Mouse (Mus musculus): ENCODE data around the gene Ctnnal1. TPM values are rescaled to one million over a fixed set of nuclear protein-coding genes. Genes with fewer than 3 reads are reported as not detected.

Gene Ctnnal1
- total and polyA plus RNA-seq, 3 experiments: 3.3 to 5.2 (median 4.2) TPM

DNA sequence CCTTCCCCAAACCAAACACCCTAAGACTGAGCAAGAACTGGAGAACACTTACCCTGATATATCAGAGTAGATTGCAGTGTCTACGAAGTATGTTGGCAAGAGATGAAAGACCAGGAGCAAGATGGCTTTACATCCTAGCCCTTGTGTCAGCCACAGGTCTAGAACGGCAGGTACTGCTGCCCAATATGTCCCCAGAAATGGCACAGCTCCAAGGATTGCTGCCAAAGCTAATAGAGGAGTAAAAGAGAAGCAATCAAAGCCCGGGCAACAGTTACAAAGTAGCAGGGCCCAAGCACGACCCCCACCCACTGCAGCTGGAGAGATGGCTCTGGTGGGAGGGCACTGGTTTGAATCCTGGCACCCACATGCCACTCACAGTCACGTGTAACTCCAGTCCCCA is 23.5 kb upstream of the Ctnnal1 start:
- no peak for TF ChIP-seq TCF12 (IDR thresholded peaks at IDR 0.05; ENCODE audit: low read depth, low read length)
- no peaks in the 10 kb centered on the region for H3K9me3 ChIP-seq (replicated peaks; ENCODE audit: low read length)
- H3K4me3 ChIP-seq (replicated peaks in 1 of 3; ENCODE audit: low read depth in 2 of 3, low read length in 2 of 3, poor library complexity in 1 of 3): no peak overlapping the region
- H3K4me2 ChIP-seq (ENCODE audit: insufficient read depth, low read depth, poor library complexity, severe bottlenecking): no peak overlapping the region
- no peaks in the 10 kb centered on the region for H3K79me2 ChIP-seq (replicated peaks; ENCODE audit: control insufficient read depth, extremely low read depth, insufficient read depth, poor library complexity, severe bottlenecking)
- H3K4me1 ChIP-seq (ENCODE audit: control insufficient read depth in 1 of 2, insufficient read depth in 2 of 2): peaks cover 2 to 20% of the 10 kb centered on the region in 2 experiments; a peak in 3 of 4 replicates
- no peak for DNase-seq (ENCODE audit: extremely low read depth)
- H3K27me3 ChIP-seq (replicated peaks): no peaks in the 10 kb centered on the region
- H3K27ac ChIP-seq (ENCODE audit: insufficient read depth, low read depth): no peak overlapping the region
- in situ Hi-C loops (cut with MboI; ENCODE audit: low pct_ligation_motif_present, low pct_unique_long_range_greater_than_20kb, low sequenced_read_pairs) (no loop called here), dilution Hi-C loops (cut with MboI; ENCODE audit: extremely low pct_ligation_motif_present, extremely low pct_unique_long_range_greater_than_20kb, low sequenced_read_pairs) (no loop called here)
- H3K9ac ChIP-seq (ENCODE audit: insufficient read depth, low read depth): no peak overlapping the region
- peaks cover 26 to 61% of the 10 kb centered on the region in 2 experiments for H3K36me3 ChIP-seq (replicated peaks in 1 of 2; ENCODE audit: control insufficient read depth in 1 of 2, insufficient read depth in 1 of 2, low read length in 1 of 2)

DNA sequence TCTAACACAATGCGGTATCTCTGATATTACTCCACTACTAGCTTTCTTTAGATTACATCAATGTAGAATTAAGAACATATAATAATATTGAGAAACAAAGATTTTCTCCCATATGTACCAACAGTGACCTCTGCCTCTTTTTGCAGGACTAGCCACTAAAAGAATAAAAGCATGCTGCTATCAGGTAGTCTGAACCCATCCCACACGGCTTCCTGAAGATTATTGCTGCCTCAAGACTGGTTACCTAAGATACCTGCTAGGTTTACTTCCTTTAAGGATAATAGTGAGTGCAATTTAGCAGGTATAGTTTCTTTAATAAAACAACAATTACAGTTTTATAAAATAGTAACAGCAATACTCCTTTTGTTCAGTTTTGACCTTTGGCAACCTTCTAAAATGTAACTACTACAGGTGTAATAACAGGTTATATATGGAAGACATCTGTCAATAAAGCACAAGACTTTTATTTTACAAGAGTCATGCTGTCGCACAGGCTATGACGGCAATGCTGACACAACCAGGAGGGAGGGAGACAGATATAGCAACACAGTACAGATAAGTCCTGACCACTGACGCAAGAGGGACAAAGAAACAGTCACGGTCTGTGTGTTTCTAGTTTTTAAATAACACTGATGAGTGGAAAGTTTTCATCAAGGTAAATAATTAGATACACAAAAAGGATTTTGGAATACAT is 21.4 kb upstream of the Ctnnal1 start:
- no peaks in the 10 kb centered on the region for H3K79me2 ChIP-seq (replicated peaks; ENCODE audit: control insufficient read depth, extremely low read depth, insufficient read depth, poor library complexity, severe bottlenecking)
- H3K9ac ChIP-seq (ENCODE audit: insufficient read depth, low read depth): no peak overlapping the region
- no peaks in the 10 kb centered on the region for H3K27me3 ChIP-seq (replicated peaks)
- H3K4me3 ChIP-seq (replicated peaks in 1 of 3; ENCODE audit: low read depth in 2 of 3, low read length in 2 of 3, poor library complexity in 1 of 3): no peak overlapping the region
- in situ Hi-C loops (cut with MboI; ENCODE audit: low pct_ligation_motif_present, low pct_unique_long_range_greater_than_20kb, low sequenced_read_pairs) (no loop called here), dilution Hi-C loops (cut with MboI; ENCODE audit: extremely low pct_ligation_motif_present, extremely low pct_unique_long_range_greater_than_20kb, low sequenced_read_pairs) (no loop called here)
- H3K9me3 ChIP-seq (replicated peaks; ENCODE audit: low read length): no peaks in the 10 kb centered on the region
- TF ChIP-seq MXI1 (IDR thresholded peaks at IDR 0.05; ENCODE audit: low read depth, low read length) (no peak), PAX5 (IDR thresholded peaks at IDR 0.05; ENCODE audit: low read length) (no peak), E2F4 (IDR thresholded peaks at IDR 0.05; ENCODE audit: insufficient replicate concordance, low read depth, low read length) (no peak), SMC3 (IDR thresholded peaks at IDR 0.05; ENCODE audit: low read depth, low read length) (no peak), MAX (IDR thresholded peaks at IDR 0.05; ENCODE audit: low read length) (no peak), CHD2 (IDR thresholded peaks at IDR 0.05; ENCODE audit: low read length) (no peak), NRF1 (IDR thresholded peaks at IDR 0.05; ENCODE audit: low read depth, low read length) (no peak), GABPA (IDR thresholded peaks at IDR 0.05; ENCODE audit: insufficient replicate concordance, low read depth, low read length) (no peak), MYC (IDR thresholded peaks at IDR 0.05; ENCODE audit: low read depth, low read length) (no peak), HCFC1 (IDR thresholded peaks at IDR 0.05; ENCODE audit: low read depth, low read length) (no peak), NELFE (IDR thresholded peaks at IDR 0.05; ENCODE audit: low read depth, low read length) (no peak), SIN3A (IDR thresholded peaks at IDR 0.05; ENCODE audit: low read length) (no peak)
- H3K27ac ChIP-seq (ENCODE audit: insufficient read depth, low read depth): no peak overlapping the region
- no peak for DNase-seq (ENCODE audit: extremely low read depth)
- H3K36me3 ChIP-seq (replicated peaks in 1 of 2; ENCODE audit: control insufficient read depth in 1 of 2, insufficient read depth in 1 of 2, low read length in 1 of 2): peaks cover 30 to 71% of the 10 kb centered on the region in 2 experiments
- H3K4me2 ChIP-seq (ENCODE audit: insufficient read depth, low read depth, poor library complexity, severe bottlenecking): no peak overlapping the region
- H3K4me1 ChIP-seq (ENCODE audit: control insufficient read depth in 1 of 2, insufficient read depth in 2 of 2): peaks cover 0 to 3% of the 10 kb centered on the region in 2 experiments; a peak in 2 of 4 replicates
